Mouse (Mus musculus) liver, embryonic 14.5 days (tissue): ENCODE measurements at regions not wholly inside any gene's neighbourhood (a gene's known extent, or its start where the extent isn't known, plus 50 kb on each side); places are given as distances from the start of the nearest gene placed in this dataset.

Experiments
- CTCF ChIP-seq: IDR thresholded peaks from 2 replicates; pipeline ENCODE4 v1.5.1; 2016; ENCODE audit warnings: antibody characterized with exemption, low read depth, control low read depth
- EP300 ChIP-seq: IDR thresholded peaks from 2 replicates; pipeline ENCODE4 v1.6.1; 2016; ENCODE audit warnings: antibody characterized with exemption, low read depth

DNA sequence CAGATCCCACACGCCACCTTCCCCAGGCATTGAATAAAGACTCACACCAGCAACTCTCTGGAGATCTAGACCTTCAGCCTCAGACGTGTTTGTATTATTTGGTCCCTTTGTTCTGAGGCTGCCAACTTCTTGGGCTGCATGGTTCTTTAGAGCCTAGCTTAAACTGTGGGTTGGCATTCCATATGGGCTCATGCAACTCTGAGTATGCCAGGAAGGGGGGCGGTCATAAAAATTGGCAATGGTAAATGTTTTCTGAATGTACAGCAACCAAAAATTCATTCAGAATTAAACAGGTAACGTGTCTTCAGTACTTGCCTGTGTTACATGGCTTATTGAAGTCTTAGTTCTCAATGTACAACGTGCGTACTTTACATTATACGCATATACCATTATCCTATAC is 103.1 kb downstream of the Dusp6 start:
- no peak for TF ChIP-seq CTCF
- no peak for TF ChIP-seq EP300
